Mouse (Mus musculus) gonadal fat pad, adult 2 months (tissue): ENCODE results near the gene Kcnb1. TPM values are rescaled to one million over a fixed set of nuclear protein-coding genes. Genes with fewer than 3 reads are reported as not detected.

Experiments
- DNase-seq: peaks from one replicate; pipeline ENCODE4 v3.0.0-alpha.2; 2012; ENCODE audit warnings: low read depth
- polyA plus RNA-seq: library from polyadenylated mRNA; depleted of rRNA; stranded (reverse); fragments of >200 nt; gene quantifications from 2 replicates; pipeline ENCODE4 v1.2.3, GENCODE M21; 2012

Gene Kcnb1
- polyA plus RNA-seq, 1 experiment, result 13.8 TPM

DNA sequence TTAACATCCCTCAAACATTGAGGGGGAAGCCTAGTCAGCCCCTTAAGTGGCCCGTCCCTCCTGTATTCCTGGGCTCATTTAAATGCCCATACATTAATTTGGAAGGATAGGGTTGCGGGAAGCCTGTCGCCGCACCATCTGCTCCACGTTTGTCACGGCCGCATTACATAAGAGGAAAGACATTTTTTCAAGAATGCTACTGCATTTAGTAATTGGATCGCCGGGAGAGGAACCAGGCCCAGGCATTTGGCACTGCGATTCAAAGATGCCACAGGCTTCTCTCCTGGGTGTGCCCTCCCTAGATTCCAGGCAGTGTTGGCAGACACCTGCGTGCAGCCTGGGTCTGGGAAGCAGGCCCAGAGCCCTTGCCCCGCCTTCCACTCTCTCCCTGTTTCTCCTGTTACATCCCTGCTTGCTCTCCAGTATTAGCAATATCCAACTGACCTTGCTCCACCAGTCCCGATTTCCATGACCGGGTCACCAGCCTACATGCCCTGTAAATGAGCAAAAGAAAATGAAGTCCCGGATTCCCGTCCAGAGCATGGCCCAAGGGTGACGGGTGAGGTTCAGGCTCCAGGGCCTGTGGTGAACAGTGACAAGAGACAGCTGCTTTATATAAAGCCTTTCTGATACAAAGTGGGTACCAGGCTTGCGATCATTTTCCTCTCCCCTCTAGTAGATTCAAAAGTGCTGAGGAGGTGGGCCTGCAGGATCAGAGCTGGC, 110.3 kb downstream of the Kcnb1 start:
- DNase-seq, result no peak

DNA sequence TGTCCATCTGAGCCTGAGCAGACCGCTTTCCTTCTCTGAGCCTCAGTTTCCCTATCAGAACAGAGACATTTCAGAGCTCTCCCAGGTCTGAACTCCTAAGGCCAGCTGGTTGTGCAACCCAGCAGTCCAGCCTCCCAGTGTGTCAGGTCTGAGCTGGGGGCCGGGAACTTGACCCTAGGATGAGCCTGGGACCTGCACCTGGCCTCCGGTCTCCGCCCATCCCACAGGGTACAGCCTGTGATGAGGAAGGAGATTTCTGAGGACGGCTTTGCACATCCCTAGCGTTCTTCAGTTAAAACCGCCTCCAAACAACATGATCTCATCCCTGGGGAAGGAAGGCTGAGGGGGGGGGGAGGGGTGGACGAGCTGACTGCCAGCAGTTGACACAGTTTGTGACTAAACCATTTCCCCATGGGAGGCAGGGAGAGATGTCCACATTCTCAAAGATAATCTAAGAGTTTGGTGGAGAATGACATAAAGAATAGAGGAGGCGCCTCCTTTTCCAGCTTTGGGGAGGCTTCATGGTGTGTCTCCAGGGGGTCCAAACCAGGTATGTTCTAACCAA, 110.9 kb downstream of the Kcnb1 start:
- DNase-seq, result no peak

DNA sequence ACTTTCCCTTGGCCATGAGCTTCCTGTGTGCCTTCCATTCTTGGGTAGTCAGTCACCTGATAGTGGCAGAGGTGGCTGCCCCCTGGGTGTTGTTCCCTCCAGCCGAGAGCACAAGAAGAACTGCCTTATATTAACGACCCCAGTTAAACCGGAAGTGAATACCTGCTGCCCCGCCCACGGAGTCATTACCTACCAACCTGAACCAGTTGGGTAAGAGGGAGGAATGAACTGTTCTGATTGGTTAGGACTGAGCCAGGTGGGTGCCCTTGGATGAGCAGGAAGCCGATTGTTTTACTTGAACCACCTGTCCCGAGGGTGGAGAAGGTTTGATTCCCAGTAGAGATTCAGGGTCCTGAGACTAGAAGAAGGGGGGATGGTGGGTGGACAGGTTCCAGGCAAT, 111.5 kb downstream of the Kcnb1 start:
- DNase-seq, result no peak

DNA sequence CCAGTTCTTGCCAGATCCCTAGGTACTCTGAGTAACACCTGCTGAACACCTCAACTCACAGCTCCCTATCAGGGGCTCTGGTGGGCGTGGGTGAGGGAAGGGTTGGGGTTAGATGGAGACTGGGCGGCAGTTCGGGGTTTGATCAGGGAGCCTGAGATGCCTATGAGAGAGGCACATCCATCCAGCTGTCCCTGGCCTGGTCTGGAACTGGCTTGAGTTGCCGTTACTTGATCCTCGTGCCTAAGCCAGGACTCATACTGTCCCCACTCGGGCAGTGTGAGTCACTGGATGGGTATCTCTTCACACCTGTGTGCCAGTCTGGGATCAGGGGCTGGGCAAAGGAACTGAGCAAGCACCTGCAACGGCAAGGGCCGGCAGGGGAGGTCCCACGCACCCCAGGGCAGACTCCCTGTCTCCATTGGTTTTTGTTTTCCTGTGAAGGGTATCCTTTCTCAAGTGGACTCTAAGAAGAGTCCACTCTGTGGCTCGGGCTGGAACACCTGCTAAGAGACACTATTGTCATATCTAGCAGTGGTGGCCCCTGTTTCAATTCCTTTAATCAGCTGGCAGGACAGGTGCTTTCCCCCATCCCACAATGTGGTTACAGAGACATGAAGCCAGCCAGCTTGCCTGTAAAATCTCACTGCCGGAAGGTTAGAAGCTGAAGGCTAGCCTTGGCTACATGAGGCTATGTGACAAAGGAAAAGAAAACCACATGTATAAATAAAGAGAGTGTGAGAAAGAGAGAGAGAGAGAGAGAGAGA, 112.6 kb downstream of the Kcnb1 start:
- no peak for DNase-seq

DNA sequence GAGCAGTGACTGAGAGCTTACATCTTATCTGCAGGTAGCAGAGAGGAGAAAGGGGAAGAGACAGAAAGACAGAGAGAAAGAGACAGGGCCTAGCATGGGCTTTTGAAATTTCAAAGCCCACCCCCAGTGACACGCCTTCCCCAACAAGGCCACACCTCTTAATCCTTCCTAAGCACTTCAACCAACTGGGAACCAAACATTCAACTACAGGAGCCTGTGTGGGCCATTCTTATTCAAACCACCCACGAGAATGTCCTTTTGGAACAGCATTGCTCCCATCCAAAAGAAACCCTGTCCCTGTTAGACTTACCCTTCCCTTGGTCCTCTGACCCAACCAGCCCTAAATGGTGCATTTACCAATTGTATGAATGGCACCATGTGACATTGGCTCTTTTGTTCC, 113.2 kb downstream of the Kcnb1 start:
- DNase-seq, result no peak

DNA sequence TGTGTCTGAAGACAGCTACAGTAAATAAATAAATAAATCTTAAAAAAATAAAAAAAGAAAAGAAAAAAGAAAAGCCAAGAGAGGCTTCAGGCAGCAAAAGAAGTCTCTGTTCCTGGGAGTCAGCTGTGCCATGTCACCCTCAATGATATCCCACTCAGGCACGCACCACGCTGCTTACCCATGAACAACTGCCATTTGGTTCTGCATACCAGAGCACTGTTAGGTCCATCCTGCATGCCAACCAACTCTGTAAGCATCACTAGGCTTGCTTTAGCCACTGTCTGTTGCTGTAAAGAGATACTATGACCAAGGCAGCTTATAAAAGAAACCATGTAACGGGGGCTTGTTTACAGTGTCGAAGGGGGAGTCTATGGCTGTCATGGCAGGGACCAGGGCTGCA, 113.6 kb downstream of the Kcnb1 start:
- DNase-seq, result no peak

DNA sequence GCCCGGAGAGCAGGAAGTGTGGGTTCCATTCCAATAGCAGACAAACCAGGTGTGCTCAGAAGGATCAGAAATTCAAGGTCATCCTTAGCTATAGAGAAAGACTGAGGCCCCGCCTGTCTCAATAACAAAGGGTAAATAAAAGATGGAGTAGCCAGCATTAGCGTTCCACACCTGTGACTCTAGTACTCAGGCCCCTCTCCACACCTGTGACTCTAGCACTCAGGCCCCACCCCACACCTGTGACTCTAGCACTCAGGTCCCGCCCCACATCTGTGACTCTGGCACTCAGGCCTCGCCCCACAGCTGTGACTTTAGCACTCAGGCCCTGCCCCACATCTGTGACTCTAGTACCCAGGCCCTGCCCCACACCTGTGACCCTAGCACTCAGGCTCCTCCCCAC, 115.4 kb downstream of the Kcnb1 start:
- DNase-seq, result no peak

DNA sequence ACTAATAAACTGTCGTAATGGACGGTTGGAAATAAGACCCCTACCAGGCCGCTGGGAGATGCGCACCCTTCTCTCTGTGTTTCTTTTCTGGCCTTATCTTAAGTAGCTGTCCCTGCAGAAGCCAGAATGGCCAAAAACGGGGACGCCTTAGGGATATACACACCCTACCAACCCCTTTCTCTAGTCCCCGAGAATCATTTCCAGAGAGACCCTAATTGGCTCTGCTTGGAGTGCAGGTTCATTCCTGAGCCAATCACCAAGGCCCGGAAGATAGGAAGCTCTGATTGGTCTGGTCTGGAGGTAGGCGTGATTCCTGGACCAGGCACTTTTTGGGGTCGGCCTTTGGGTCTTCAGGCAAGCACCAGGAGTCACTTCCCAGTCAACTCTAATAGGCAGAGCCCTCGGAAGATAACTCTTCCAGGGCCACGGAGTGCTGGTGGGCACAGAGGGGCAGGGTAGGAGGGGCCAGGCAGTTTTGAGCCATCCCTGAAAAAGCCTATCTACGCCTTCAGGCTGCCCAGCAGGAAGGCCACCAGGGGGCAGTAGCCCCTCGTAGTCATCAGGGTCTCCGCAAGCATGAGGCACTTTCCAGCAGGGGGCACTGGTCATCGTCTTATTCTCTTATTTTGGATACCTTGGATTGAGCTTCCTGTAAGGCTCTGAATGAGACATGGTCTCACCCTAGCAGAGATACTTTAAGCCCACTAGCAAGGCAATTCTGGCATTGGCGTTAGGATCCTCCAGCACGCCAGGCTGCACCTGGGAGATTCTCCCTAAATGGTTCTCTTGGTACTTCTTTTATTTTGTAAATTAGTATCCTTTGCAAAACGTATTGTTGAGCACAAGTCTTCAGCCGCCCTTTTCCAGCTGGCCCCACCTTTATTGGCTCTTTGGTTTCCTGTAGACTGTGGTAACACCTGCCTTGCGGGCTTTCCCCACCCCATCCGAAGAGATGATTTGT, 118.0 kb downstream of the Kcnb1 start:
- no peak for DNase-seq

DNA sequence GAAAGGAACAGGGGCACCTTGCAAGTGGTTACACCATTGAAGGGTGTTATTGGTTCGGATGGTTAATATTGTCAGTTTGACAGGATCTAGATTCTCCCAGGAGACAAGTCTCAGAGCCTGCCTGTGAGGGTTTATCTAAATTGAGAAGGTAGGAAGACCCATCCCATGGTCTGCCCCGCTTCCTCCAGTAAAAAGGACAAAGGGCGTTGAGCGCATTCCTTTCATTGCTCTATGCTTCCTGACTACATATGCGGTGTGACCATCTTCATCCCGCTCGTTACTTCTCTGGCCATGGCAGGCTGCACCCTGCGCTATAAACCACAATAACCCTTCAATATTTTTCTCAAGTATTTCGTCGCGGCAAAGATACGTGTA, 118.7 kb downstream of the Kcnb1 start:
- DNase-seq, result no peak

DNA sequence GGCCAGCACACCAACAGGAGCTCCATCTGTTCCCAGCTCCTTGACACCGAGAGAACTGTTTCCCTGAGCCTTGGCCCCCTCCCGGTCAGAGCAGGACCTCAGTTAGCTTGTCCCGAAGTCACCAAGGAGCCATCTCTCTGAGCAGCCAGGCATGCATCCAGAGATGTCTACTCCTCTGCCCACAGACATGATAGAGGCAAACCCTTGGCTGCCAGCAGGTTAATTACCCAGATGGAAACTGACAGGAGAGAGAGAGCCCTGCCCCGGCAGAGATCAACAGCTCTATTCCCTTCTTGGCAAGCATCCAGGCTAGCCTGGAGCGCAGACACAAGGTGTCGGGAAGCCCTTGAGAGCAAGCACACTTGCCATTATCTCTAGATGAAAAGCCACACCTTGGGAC, 119.6 kb downstream of the Kcnb1 start:
- no peak for DNase-seq

DNA sequence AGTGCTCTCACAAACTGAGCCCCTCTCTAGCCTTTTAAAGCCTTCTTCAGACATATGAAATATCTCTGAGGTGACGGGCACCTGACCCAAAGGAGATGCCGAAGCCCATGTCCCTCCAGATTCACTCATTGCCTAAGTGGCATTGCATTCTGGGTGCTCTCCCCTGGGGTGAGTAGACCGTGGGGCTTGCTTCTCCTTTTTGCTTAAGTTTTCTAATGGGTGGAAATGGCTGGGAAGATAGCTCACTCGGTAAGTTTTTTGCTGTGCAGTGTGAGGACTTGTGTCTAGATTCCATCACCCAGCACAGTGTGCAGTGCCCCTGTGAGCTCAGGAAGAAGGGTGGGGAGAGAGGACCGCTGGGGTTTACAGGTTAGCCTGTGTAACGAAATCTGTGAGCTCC, 122.4 kb downstream of the Kcnb1 start:
- no peak for DNase-seq

DNA sequence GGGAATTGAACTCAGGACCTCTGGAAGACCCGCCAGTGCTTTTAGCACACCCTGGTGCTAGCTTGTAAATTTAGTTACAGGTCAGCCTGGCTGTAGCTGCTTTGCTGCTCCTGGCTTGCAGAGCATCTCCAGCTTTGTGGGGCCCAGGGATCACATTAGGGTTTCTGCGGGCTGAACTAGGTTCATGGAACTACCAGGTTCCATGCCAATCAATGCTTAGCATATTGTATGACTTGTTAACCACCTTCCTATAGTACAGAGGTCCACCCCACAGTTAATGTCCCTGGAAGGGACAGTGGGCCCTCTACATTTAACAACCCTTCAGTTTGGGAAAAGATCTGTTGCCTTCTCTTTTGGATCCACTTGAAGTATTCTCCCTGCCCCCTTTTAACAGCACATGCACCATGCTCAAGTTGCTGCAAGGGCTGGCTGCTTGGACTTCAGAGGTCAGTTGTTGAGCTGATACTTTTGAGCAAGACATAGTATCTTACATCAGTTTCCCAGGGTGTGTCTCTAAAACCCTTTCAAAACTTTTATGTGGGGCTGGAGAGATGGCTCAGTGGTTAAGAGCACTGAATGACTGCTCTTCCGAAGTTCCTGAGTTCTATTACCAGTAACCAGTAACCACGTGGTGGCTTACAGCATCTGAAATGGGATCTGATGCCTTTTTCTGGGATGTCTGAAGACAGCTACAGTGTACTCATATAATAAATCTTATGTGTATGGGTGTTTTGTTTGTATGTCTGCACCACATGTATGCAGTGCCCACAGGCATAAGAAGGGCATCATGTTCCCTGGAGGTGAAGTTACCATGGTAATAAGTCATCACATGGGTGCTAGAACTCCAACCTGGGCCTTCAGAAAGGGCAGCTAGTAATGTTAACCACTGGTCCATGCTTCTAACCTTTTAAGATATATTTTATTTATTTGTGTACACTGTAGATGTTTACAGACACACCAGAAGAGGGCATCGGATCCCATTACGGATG, 123.1 kb downstream of the Kcnb1 start:
- DNase-seq, result no peak

DNA sequence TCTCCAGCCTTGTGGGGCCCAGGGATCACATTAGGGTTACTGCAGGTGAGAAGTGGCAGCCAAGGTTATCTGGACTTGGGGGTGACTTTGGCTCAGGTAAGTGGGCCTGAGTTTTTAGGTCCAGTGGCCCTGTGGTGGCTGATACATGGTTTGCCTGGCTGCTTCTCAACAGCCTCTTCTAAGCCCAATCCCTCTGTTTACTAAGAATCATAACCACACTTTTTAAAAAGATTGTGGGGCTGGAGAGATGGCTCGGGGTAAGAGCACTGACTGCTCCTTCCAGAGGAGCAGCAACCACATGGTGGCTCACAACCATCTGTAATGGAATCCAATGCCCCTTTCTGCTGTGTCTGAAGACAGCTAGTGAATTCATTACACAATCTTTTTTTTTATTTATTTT, 123.9 kb downstream of the Kcnb1 start:
- DNase-seq, result no peak

DNA sequence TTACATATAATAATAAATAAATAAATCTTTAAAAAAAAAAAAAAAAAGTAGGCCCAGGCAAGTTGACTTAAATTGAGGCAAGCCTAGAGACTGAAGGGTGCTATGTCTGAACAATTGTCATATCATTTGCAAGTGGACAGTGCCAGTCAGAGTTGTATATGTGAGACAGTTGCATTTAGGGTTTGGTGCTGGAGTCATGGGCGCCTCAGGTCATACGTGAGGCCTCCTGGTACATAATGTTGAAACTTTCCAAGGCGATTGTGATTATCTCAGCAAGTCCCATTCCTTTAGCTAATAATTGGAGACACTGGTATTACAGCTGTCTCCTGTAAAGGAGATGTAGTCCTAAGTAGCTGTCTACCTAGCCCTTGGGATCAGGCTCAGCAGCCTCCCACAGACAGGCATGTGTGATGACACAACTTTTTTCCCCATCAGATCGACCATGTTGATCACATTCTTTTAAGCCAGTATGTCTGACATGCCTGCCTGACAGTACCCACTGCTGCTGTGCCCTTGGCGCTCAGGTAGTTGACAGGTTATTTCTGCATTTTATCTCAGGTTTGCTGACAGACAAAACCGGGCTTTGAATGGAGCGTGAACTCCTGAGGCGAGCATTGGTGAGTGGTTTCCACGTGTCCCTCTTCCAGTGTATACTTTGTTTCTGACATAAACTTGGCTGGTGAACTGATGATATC, 125.2 kb downstream of the Kcnb1 start:
- no peak for DNase-seq

DNA sequence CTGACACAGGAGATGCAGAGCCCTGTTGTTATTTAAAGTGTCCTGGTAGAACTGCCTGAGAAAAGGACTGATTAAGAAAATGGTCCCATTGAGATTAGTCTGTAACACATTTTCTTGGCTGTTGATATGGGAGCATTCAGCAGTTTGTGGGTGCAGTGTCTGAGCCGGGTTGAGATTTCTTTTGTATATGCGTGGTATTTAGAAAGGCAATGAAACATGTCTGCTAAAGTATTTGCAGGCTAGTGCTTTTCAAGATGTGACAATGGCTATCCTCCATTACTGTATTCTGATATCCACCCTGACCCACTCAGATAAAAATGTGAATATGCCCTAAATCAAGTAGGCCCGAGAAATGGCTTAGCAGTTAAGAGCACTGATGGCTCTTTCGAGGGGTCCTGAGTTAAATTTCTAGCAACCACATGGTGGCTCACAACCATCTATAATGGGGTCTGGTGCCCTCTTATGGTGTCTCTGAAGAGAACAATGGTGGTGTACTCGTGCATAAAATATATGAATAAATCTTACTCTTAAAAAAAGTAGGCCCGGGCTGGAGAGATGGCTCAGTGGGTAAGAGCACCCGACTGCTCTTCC, 126.0 kb downstream of the Kcnb1 start:
- no peak for DNase-seq

DNA sequence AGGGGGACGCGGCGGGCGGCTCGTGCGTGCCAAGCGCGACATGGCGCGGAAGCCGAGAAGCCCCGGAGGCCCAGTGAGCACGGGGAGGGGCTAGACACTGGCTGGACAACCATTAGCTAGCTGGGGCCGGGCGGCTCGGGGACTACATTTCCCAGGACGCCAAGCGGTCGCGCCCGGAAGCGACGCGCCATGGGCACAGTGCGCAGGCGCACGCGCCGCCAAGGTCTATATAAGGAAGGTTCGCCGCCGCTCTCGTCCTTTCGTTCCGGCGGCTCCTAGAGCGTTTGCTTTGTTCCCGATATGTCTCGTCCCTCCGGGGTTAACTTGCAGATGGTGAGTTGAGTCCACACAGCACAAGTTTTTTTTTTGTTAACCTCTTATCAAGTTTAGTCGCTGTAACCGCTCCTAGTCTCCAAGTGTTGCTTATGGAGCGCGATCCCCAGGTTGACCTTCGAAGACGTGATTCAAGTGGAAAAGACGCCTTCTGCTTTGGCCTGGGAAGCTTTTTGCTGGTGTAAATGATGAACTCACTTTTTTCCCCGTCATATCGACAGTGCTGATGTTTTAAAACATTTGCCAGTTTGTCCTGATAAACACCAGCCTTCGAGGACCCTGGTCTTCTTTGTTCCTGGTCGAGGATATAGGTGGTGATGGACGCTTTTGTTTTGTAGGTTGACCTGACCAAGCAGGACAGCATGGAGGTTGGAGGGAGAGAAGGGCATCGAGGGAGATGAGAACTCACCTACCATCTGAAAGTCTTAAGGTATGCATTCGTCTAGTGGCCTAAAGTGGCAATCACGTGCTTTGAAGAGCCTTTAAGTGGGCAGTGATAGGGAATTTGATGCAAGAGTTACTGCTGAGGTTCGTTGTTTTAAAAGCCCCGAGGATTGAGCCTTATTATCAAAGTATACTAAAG, 126.7 kb downstream of the Kcnb1 start, which contains the start of gene Znfx1:
Gene Znfx1, minus strand, starts transcription at position 51 of the 916 bp plus-strand sequence.
- DNase-seq, result no peak

DNA sequence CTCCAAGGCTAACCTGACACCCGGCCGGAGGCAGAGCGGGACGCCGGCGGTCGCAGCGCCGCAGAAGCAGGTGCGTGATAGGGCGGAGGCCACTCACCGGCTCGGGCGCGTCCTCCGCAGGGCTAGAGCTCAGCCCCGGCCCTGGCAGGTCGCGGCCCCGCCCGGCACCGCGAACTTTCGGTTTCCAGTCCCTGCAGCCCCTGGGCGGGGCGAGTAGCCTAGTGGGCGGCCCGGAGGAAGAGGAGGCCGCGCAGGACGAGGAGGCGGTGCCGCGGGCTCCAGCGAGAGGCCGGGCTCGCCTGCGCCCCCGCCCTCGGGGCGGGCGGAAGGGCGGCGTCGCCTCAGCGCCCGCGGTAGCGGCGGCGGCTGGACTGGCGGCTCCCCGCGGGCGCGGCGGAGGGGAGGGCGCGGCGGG, 127.5 kb downstream of the Kcnb1 start:
- no peak for DNase-seq

DNA sequence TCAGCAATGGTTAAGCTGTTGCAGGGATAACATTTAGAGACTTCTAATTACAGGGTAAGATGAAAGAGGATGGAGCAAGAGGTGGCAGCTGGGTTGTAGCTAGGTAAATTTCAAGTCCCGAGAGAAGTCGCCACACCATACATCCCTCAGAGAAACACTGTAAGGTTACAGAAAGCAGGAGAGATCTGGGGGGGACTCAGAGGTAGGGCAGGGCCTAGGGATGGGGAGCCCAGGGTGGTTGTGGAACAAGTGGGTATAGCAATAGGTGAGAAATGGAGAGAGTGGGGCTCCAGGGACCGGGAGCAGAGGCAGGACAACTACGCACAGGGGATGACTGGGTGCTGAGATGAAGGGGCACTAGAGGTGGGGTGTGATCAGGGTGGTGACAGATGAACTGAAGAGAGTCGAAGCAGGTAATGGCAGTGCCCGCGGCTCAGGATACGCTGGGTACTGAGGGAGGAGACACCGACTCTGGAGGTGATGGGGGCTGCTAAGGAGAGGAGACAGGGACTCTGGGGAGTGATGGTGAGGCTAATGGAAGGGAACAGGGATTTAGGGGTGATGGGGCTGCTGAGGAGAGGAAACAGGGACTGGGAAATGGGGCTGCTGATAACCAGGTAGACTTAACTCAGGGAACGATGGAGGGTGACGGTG, 128.4 kb downstream of the Kcnb1 start:
- no peak for DNase-seq
